Mouse (Mus musculus) midbrain, embryonic 14.5 days (tissue): ENCODE data around the gene Ngfr. TPM values are rescaled to one million over a fixed set of nuclear protein-coding genes. Genes with fewer than 3 reads are reported as not detected.
"Not testable (repeated sequence)": the region's sequence is repeated elsewhere in the genome, so short reads cannot be mapped to it uniquely, and the experiment has no call there.

ENCODE experiments used
- ATAC-seq: fragments of 200-750 bp; cut with Nextera tagmentation; 2 replicates; pipeline ENCODE4 v1.8.0; 2017; ENCODE audit warnings: moderate number of reproducible peaks, moderate library complexity; ENCODE audit not compliant: low FRiP score, low TSS enrichment
- DNase-seq: peaks from one replicate; pipeline ENCODE4 v3.0.0-alpha.2; 2015
- H3K27ac ChIP-seq: fragments of 300-500 bp; sonication (generic); replicated peaks from 2 replicates; pipeline ENCODE4 v1.5.1; 2014; ENCODE audit warnings: mild to moderate bottlenecking, low read depth, low read length, moderate library complexity
- H3K27me3 ChIP-seq: fragments of 300-500 bp; sonication (generic); 2 replicates; pipeline ENCODE4 v1.6.1; 2014; ENCODE audit warnings: low read length, control low read depth, mixed read lengths; ENCODE audit not compliant: control insufficient read depth, insufficient read depth
- H3K36me3 ChIP-seq: fragments of 300-500 bp; sonication (generic); 2 replicates; pipeline ENCODE4 v1.6.1; 2014; ENCODE audit warnings: low read length, control low read depth; ENCODE audit not compliant: control insufficient read depth, insufficient read depth
- H3K4me1 ChIP-seq: fragments of 300-500 bp; sonication (generic); 2 replicates; pipeline ENCODE4 v1.6.1; 2014; ENCODE audit warnings: mild to moderate bottlenecking, antibody characterized with exemption, low read length, control low read depth; ENCODE audit not compliant: control insufficient read depth, insufficient read depth
- H3K4me2 ChIP-seq: fragments of 300-500 bp; sonication (generic); 2 replicates; pipeline ENCODE4 v1.6.1; 2014; ENCODE audit warnings: mild to moderate bottlenecking, low read length, moderate library complexity
- H3K4me3 ChIP-seq: fragments of 300-500 bp; sonication (generic); replicated peaks from 2 replicates; pipeline ENCODE4 v1.5.1; 2014; ENCODE audit warnings: low read depth, low read length
- H3K9ac ChIP-seq: fragments of 300-500 bp; sonication (generic); replicated peaks from 2 replicates; pipeline ENCODE4 v1.6.1; 2014; ENCODE audit warnings: mild to moderate bottlenecking, low read length, moderate library complexity
- H3K9me3 ChIP-seq: fragments of 300-500 bp; sonication (generic); 2 replicates; pipeline ENCODE4 v1.6.1; 2016; ENCODE audit warnings: low read length, control low read depth, mixed read lengths; ENCODE audit not compliant: control insufficient read depth
- WGBS: fragments of 180-500 bp; shearing (Covaris S2); extraction: QIAGEN DNeasy Blood & Tissue Kit; methylation state at CpG from one replicate; pipeline ENCODE4 v1.1.7; 2014; 5-methylcytosine and 5-hydroxymethylcytosine counted together
- polyA plus RNA-seq: library from polyadenylated mRNA; unstranded; fragments of >200 nt; fragmentation: Nextera tagmentation; extraction: Ambion mirVana; gene quantifications from 2 replicates; pipeline ENCODE4 v1.2.1, GENCODE M21; 2014

The Ngfr gene
- polyA plus RNA-seq, 1 experiment from 2014 or later: 13.7 TPM

GRCm38 (mm10) chr11:95619886-95620444, 32.4 kb upstream of the Ngfr start:
- H3K4me2 ChIP-seq: no peak overlapping the region
- no peaks in the 10 kb centered on the region for H3K4me1 ChIP-seq
- H3K36me3 ChIP-seq: no peaks in the 10 kb centered on the region
- H3K27me3 ChIP-seq: no peaks in the 10 kb centered on the region
- no peak overlapping the region for H3K4me3 ChIP-seq
- no peak for DNase-seq
- no peak for ATAC-seq
- WGBS: 96% methylated on average over 5 of the region's 5 CpGs
- no peak overlapping the region for H3K9ac ChIP-seq
- no peaks in the 10 kb centered on the region for H3K9me3 ChIP-seq
- H3K27ac ChIP-seq: no peak overlapping the region

GRCm38 (mm10) chr11:95619081-95619480, 31.5 kb upstream of the Ngfr start:
- Histone ChIP-seq H3K36me3 (no peaks in the 10 kb centered on the region), H3K27ac (no peak overlapping the region), H3K4me1 (no peaks in the 10 kb centered on the region), H3K27me3 (no peaks in the 10 kb centered on the region), H3K9ac (no peak overlapping the region), H3K9me3 (no peaks in the 10 kb centered on the region), H3K4me3 (no peak overlapping the region), H3K4me2 (no peak overlapping the region)
- WGBS: 74% methylated on average over 3 of the region's 3 CpGs
- no peak for DNase-seq
- no peak for ATAC-seq

DNA sequence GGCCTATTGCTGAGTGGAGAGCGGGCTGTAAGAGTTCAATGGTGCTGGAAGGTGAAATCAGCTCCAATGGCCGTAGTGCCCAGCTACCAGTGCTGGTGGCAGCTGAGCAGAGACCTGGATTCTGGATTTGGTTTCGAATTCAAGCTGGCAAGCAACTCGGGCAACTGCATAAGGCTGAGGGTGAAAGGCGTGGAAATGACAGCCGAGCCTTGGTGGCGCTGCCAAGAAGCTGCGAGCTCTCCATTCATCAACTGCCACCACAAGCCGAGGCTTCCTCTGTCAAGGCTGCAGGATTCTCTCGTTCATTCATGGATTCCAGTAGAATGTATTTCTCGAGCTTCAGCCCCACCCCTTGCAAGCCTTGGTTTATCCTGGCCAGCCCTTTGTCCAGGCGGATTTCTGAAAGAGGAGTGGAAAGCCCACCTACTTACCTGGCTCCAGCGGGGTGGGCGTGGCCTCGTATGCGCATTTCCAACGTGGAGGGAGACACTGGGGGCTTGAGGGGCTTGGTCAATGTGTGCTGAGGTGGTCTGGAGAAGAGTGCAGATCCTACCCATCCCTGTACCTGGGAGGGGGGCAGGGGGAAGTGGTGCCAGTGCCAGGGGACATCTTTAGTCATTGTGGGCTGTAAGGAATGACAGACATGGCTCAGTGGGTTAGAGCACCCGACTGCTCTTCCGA, 30.4 kb upstream of the Ngfr start:
- Histone ChIP-seq H3K4me1 (no peaks in the 10 kb centered on the region), H3K27me3 (no peaks in the 10 kb centered on the region), H3K9ac (no peak overlapping the region), H3K27ac (no peak overlapping the region), H3K4me2 (no peak overlapping the region), H3K4me3 (no peak overlapping the region), H3K9me3 (no peaks in the 10 kb centered on the region), H3K36me3 (no peaks in the 10 kb centered on the region)
- DNase-seq: no peak
- WGBS: 55% methylated on average over 19 of the region's 19 CpGs
- ATAC-seq: no peak

- WGBS: 84% methylated on average over 8 of the region's 8 CpGs
- no peak for DNase-seq
- H3K27ac ChIP-seq: no peak overlapping the region
Measured at GRCm38 (mm10) chr11:95614739-95615138, 27.2 kb upstream of the Ngfr start.

GRCm38 (mm10) chr11:95611283-95611682, 23.7 kb upstream of the Ngfr start:
- no peak overlapping the region for H3K4me3 ChIP-seq
- no peak overlapping the region for H3K27ac ChIP-seq
- H3K4me1 ChIP-seq: no peaks in the 10 kb centered on the region
- H3K4me2 ChIP-seq: no peak overlapping the region
- H3K9ac ChIP-seq: no peak overlapping the region
- H3K36me3 ChIP-seq: no peaks in the 10 kb centered on the region
- H3K27me3 ChIP-seq: no peaks in the 10 kb centered on the region
- WGBS: 29% methylated on average over 4 of the region's 4 CpGs
- ATAC-seq (no peak), DNase-seq (no peak)
- H3K9me3 ChIP-seq: no peaks in the 10 kb centered on the region

More at GRCm38 (mm10) chr11:95614739-95615138, 27.2 kb upstream of the Ngfr start:
- no peaks in the 10 kb centered on the region for H3K4me1 ChIP-seq
- H3K9me3 ChIP-seq: no peaks in the 10 kb centered on the region
- ATAC-seq: no peak
- no peaks in the 10 kb centered on the region for H3K36me3 ChIP-seq
- H3K27me3 ChIP-seq: no peaks in the 10 kb centered on the region
- no peak overlapping the region for H3K9ac ChIP-seq
- H3K4me2 ChIP-seq: no peak overlapping the region
- no peak overlapping the region for H3K4me3 ChIP-seq

- DNase-seq (peak; percentile 39), ATAC-seq (no peak)
- peak overlapping the region; percentile 50 for H3K4me2 ChIP-seq
- no peaks in the 10 kb centered on the region for H3K27me3 ChIP-seq
- H3K9ac ChIP-seq: no peak overlapping the region; the same call in 1 of the 2 replicates
- WGBS: 18% methylated on average over 15 of the region's 15 CpGs
- no peaks in the 10 kb centered on the region for H3K36me3 ChIP-seq
- H3K4me1 ChIP-seq: no peaks in the 10 kb centered on the region
- H3K27ac ChIP-seq: no peak overlapping the region; the same call in 1 of the 2 replicates
- peak overlapping the region; percentile 17 for H3K4me3 ChIP-seq
- H3K9me3 ChIP-seq: no peaks in the 10 kb centered on the region
Measured at GRCm38 (mm10) chr11:95610391-95610902, 22.9 kb upstream of the Ngfr start.

- H3K9me3 ChIP-seq: no peaks in the 10 kb centered on the region
- H3K36me3 ChIP-seq: no peaks in the 10 kb centered on the region
- H3K9ac ChIP-seq: no peak overlapping the region; the same call in 1 of the 2 replicates
- H3K4me2 ChIP-seq: peak overlapping the region; percentile 50
- H3K4me3 ChIP-seq: peak overlapping the region; percentile 17
- no peak for ATAC-seq
- H3K27me3 ChIP-seq: no peaks in the 10 kb centered on the region
- H3K27ac ChIP-seq: no peak overlapping the region
- no peaks in the 10 kb centered on the region for H3K4me1 ChIP-seq
- no peak for DNase-seq
- WGBS: 47% methylated on average over 8 of the region's 8 CpGs
Measured at GRCm38 (mm10) chr11:95609924-95610323, 22.4 kb upstream of the Ngfr start.

- H3K4me1 ChIP-seq, H3K4me3 ChIP-seq, H3K27me3 ChIP-seq, H3K9ac ChIP-seq, H3K9me3 ChIP-seq, H3K4me2 ChIP-seq, H3K27ac ChIP-seq, ATAC-seq, DNase-seq, H3K36me3 ChIP-seq: not testable (repeated sequence)
- 100% methylated on average over 3 of the region's 5 CpGs for WGBS
Measured at GRCm38 (mm10) chr11:95607286-95607685, 19.8 kb upstream of the Ngfr start.
